Mouse (Mus musculus): ENCODE measurements around the gene Sptlc3. TPM values are rescaled to one million over a fixed set of nuclear protein-coding genes. Genes with fewer than 3 reads are reported as not detected.

Gene Sptlc3
- not detected for total RNA-seq (2021)

- intact Hi-C loops (cut with DNase I): no loop called here
- DNase-seq (ENCODE audit: low spot score): no peak
Observed at GRCm38 (mm10) chr2:139493836-139494235, at the start of gene Sptlc3. Gene Sptlc3 (plus strand): TSS chr2:139493913.

DNA sequence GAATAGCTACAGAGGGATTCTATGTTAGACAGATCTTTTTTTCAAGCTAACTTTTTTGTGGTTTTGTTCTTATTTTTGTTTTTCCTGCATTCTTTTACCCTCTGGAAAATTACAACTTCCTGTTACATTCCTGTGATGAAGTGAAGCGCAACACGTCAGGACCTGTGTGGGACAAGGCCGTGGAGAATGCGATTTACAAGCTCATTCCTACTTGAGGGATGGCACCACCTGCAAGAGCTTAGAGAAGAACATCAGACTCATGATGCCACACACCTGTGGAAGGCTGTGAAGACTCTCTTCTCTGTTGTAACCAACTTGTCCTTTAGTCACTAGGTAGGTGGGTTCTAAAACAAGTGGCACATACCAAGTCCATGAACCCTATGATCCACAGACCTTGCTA lies 26.0 kb upstream of the Sptlc3 start:
- no peak for DNase-seq (ENCODE audit: low spot score)
- intact Hi-C loops (cut with DNase I): no loop called here

GRCm38 (mm10) chr2:139488708-139489107 lies 5.0 kb upstream of the Sptlc3 start:
- intact Hi-C loops (cut with DNase I): no loop called here
- DNase-seq (ENCODE audit: low spot score): no peak

DNA sequence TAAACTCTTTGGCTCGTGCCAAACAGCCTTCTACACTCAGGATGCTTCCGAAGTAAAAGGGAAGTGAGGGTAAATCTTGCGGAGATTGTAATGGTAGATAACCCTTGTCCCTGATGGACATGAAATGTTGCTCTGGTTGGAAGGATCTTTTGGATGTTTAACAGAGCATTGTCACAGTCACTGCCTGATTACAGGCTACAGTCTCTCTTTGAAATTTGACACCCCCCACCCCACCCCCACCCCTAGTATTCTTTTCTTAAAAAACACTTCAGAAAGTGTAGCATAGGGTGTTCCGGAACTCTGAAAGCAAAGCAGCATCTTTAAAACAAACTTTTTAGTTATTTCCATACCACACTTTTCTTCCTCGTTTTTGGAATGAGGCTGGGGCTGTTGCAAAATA lies 916 bp downstream of the Sptlc3 start:
- no peak for DNase-seq (ENCODE audit: low spot score)
- intact Hi-C loops (cut with DNase I): no loop called here

DNA sequence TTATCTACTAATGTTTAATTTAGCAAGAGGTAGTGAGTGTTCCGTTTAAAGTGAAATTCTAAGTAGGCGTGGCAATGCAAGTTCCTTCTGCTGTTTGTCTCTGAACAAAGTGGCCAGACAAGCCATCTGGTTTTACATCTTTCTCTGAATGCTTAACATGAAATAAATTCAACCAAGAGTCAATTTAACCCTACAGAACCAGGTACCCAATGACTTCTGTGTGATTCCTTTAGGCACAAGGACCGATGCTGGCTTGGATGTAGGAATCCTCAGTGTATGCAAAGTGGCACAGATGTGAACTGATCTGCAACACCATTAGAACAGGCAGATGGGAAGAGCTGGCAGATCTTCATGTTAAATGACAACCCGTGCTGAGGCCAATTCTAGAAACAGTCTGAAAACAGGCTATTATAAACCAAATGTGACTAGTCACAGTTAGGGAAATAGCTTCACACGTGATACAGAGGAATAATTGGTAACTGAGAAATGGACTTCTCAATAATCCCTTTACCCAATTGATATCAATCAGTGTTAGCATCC lies 68.3 kb downstream of the Sptlc3 start:
- no peak for DNase-seq (ENCODE audit: low spot score)
- intact Hi-C loops (cut with DNase I): no loop called here

GRCm38 (mm10) chr2:139579280-139579679 lies 85.6 kb downstream of the Sptlc3 start:
- no peak for DNase-seq (ENCODE audit: low spot score)
- intact Hi-C loops (cut with DNase I): loop anchor here (2.0 kb wide), 1 partner anchor 196 kb away; no protein-coding TSS in a partner anchor

GRCm38 (mm10) chr2:139582766-139583165 lies 89.1 kb downstream of the Sptlc3 start:
- no peak for DNase-seq (ENCODE audit: low spot score)
- intact Hi-C loops (cut with DNase I): no loop called here

GRCm38 (mm10) chr2:139587660-139588200 lies 94.0 kb downstream of the Sptlc3 start:
- DNase-seq (ENCODE audit: low spot score): no peak
- intact Hi-C loops (cut with DNase I): no loop called here

DNA sequence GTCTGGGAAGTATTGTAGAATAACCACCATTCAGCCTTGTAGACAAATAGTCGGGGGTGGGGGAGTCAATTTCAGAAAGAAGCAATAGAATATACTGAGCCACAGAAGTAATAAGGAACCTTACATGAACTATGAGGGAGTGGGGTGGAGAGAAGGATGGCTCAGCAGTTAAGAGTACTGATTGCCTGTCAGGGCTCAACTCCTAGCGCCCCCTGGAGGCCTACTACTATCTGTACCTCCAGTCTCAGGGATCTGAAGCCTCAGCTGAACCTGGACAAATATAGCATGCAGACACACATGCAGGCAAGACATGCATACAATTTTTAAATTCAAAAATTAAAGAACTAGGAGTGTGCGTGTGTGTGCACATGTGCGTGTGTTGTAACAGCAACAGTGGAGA lies 96.2 kb downstream of the Sptlc3 start:
- intact Hi-C loops (cut with DNase I): loop anchor here (2.0 to 10.0 kb wide), 2 partner anchors 133 to 385 kb away; no protein-coding TSS in a partner anchor
- DNase-seq (ENCODE audit: low spot score): no peak

- intact Hi-C loops (cut with DNase I): loop anchor here (1.0 to 10.0 kb wide), 3 partner anchors 132 to 568 kb away; no protein-coding TSS in a partner anchor
- no peak for DNase-seq (ENCODE audit: low spot score)
Observed at GRCm38 (mm10) chr2:139590888-139591698, 97.4 kb downstream of the Sptlc3 start.

DNA sequence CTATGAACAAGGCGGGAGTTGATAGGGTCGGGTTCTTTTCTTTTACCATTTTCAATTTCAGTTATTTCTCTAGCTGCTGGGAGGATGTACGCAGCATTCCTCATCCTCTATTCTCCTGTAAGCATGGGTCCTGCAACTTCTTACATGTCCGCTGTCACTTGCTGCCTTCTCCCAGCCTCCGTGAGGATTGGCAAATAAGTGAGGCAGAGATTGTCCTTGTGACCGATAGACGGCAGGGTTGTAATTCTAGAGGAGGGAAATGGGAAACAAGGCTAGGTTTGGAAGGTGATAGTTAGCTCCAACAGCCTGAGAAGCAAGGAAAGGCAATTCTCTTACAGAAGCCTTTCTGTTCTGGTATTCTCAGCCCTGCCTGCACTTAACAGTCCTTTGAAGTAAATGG lies 98.4 kb downstream of the Sptlc3 start:
- no peak for DNase-seq (ENCODE audit: low spot score)
- intact Hi-C loops (cut with DNase I): loop anchor here (10.0 kb wide), 1 partner anchor 383 kb away; no protein-coding TSS in a partner anchor

- no peak for DNase-seq (ENCODE audit: low spot score)
- intact Hi-C loops (cut with DNase I): loop anchor here (10.0 kb wide), 1 partner anchor 378 kb away; no protein-coding TSS in a partner anchor
Observed at GRCm38 (mm10) chr2:139597229-139597628, 103.5 kb downstream of the Sptlc3 start.

GRCm38 (mm10) chr2:139601543-139602194 lies 108.0 kb downstream of the Sptlc3 start:
- no peak for DNase-seq (ENCODE audit: low spot score)
- intact Hi-C loops (cut with DNase I): no loop called here

DNA sequence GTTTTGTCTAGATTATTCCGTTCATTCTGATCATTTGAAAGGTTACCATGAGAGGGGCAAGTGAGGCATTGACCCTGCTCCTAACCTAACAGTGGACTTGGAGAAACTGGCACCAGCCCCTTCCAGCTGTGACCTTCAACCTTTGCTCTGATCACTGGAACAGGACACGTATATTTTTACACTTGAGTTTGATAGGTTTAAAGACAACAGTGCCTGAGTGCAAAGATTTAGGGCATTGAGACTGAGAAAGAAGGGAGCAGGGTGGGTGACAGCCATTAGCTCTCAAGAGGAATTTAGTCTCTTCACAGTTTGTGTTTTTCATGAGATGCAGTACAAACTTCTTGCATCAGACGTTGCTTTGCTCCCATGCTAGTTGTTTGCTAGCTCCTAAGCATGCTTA lies 114.5 kb downstream of the Sptlc3 start:
- DNase-seq (ENCODE audit: low spot score): no peak
- intact Hi-C loops (cut with DNase I): no loop called here

GRCm38 (mm10) chr2:139608810-139609209 lies 115.1 kb downstream of the Sptlc3 start:
- no peak for DNase-seq (ENCODE audit: low spot score)
- intact Hi-C loops (cut with DNase I): no loop called here

DNA sequence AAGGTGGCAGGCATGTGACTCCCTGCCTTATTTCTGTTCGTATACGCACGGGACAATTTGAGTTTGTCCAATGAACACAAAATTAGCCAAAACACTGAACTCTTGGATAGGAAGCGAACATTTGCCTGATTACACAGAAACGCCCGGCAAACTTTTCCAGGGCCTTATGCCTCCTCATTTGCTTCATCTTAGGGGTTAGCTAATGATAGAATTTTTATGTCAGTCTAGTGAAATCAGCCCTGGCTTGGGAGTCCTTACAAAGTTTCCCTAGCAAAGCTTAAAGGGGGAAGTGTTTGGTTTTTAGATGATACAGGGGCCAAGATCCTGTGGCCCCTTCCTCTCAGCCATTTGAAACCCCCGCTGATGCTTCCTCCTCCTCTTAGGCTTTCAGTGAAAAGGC lies 115.5 kb downstream of the Sptlc3 start:
- intact Hi-C loops (cut with DNase I): no loop called here
- no peak for DNase-seq (ENCODE audit: low spot score)

DNA sequence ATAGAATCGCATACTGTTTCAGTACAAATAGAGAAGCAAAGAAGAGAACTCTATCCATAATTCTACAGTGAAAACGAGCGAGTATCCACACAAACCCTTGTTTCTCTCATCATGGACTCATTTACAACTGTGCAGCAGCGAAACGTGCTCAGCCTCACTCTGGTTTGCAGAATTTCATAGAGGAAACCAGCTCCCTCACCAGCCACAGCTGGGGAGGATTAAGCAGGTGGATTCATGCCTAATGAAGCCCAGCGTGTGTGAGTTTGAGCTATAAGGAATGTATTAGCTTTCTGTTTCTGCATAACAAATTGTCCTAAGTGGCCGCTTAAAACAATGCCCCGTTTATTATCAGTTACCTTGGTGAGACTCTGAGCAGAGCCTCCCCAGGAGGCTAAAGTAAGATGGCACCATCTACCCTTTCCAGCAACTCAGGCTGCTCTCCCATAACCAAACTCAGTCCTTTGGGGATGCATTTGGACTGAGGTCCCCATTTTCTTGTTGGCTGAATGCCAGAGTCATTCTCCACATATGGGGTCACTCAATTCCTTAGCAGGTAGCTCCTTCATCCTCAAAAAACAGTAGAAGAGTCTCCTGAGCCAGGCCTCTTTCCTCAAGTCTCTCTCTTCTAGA lies 116.1 kb downstream of the Sptlc3 start:
- intact Hi-C loops (cut with DNase I): no loop called here
- no peak for DNase-seq (ENCODE audit: low spot score)

DNA sequence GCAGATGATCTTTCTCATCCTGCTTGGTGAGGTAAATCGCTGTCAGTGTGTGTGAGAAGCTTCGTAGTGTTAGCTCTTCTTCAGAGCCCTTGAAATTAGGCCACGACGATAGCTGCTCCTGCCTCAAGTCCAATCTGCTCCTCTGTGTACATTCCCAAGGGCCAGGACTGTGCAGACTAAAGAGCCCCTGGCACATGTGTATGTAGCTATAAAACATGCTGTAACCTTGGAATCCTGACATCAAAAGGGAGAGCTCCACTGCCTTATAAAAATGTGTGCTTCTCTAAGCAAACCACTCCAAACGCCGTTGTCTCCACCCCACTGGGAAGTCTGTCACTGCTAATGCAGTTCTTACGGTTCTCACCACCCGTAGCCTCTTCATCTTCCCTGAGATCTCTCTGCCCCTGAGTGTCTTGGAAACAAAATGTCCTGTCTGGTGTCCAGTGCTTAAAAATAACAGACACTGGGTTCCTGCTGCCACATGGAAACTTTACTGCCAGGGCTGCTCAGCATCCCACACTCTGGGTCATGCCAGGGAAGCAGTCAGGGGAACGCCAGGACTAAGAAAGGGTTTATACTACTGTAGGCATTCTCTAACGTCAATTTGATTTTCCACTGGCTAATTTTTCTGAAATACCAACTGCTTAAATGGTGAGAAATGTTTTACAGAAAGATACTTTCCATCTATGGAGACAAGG lies 118.8 kb downstream of the Sptlc3 start:
- no peak for DNase-seq (ENCODE audit: low spot score)
- intact Hi-C loops (cut with DNase I): no loop called here

DNA sequence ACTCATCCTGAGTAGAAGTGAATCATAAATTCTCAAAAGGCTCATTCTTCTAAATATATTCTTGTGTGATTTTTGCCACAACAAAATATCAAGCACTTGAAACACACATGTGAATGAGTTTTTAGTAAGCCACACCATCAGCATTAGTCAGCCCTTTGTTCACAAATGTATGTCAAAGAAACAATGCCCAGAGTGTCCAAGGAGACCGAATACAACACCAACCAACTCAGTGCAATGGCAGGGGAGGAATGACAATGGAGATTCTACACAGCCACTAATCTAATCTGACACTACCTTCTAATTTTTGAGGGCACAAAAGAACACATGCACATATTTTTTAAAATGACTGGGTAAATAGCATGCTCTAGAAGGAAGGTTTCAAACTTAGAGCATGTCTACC lies 132.8 kb downstream of the Sptlc3 start:
- intact Hi-C loops (cut with DNase I): no loop called here
- DNase-seq (ENCODE audit: low spot score): no peak

GRCm38 (mm10) chr2:139628731-139629130 lies 135.0 kb downstream of the Sptlc3 start:
- no peak for DNase-seq (ENCODE audit: low spot score)
- intact Hi-C loops (cut with DNase I): no loop called here

All from heart, postnatal 25 days (tissue).